Mouse (Mus musculus) frontal cortex, postnatal 10 days (tissue): Measurements from ENCODE around the gene Sema5b.

Experiments
- DNase-seq, 2 experiments: peaks; one replicate each; pipeline ENCODE4 v3.0.0; 2022; ENCODE audit warnings: low spot score in 2 of 2, mixed read lengths in 1 of 2

Sema5b gene

GRCm38 (mm10) chr16:35592274-35593065 is 51.5 kb downstream of the Sema5b start:
- peak in 1 of 2 experiments; percentile 44 for DNase-seq

GRCm38 (mm10) chr16:35593474-35593873 is 52.5 kb downstream of the Sema5b start:
- DNase-seq, result no peak

DNA sequence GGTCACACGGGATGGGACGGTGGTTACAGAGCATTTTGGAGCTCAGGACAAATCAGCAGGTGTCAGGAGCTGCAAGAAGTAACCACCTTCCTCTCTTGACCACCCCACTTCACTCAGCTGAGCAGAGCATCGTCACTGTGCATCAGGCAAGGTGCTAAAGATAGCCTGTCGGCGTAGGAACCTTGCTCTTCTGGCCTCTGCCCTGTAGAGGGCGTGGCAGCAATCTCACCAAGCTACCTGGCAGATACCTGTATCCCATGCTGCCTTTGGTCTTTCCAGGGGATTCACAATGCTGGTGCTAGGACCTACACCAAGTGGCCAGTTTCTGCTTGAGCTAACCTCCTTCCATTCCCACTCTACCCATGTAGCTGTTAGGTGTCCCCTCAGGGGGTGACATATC is 55.3 kb downstream of the Sema5b start:
- no peak for DNase-seq

- DNase-seq, result no peak
Observed at GRCm38 (mm10) chr16:35596661-35597350, 55.9 kb downstream of the Sema5b start.

DNA sequence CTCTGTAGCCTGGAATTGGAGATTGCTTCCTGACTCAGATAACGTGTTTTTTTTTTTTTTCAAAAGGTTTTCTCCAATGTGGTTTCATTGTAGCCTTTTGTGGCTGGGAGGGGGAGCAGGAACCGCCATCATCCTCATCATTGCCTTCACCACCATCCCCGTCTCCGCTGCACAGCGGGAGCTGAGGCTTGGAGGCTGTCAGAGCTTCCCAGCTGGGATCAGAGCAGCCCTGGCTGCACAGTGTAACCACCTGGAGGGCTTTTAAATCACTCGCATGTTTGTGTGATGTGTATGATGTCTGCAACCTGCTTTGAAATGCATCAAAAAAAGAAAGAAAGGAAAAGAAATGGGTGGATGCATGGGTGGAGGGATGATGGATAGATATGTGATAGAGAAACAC is 57.0 kb downstream of the Sema5b start:
- DNase-seq, result no peak

DNA sequence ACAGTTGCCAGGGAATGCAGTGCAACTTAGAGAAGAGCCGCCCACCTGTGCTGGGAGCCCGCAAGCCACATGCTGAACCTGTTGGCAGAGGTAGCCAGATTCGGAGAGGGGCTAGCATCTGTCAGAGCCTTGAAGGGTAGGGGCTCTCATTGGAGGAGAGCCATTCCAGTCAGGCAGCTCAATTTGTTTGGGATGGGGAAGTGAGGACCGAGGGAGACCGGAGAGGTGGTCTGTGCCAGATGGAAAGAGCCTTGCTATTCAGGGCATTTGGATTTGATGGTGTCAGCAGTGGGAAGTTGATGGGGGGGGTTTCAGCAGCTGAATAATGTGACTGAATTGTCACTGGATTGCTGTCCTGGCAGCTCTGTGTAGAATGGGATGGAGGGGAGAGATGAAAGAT is 57.9 kb downstream of the Sema5b start:
- DNase-seq, result no peak

- DNase-seq, result no peak
Observed at GRCm38 (mm10) chr16:35600282-35600681, 59.3 kb downstream of the Sema5b start.

- no peak for DNase-seq
Observed at GRCm38 (mm10) chr16:35601426-35601825, 60.5 kb downstream of the Sema5b start.

DNA sequence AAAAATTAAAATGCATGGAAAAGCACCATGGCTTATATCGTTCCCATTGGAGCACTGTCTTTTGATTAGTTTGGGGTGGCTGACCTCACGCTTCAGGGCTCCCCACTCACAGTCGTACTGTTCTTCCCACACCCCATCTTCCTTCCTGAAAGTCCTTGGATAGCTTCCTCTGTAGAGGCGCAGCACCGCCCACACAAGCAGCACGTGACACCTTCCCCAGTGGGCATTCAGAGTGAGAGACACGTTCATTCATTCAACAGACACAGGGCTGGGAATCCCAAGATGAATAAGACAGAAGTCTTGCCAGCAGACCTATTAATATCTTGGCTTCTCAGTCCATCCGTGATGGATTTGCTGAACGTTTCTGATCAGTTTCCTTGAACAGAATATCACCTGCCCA is 61.6 kb downstream of the Sema5b start:
- DNase-seq, result no peak

DNA sequence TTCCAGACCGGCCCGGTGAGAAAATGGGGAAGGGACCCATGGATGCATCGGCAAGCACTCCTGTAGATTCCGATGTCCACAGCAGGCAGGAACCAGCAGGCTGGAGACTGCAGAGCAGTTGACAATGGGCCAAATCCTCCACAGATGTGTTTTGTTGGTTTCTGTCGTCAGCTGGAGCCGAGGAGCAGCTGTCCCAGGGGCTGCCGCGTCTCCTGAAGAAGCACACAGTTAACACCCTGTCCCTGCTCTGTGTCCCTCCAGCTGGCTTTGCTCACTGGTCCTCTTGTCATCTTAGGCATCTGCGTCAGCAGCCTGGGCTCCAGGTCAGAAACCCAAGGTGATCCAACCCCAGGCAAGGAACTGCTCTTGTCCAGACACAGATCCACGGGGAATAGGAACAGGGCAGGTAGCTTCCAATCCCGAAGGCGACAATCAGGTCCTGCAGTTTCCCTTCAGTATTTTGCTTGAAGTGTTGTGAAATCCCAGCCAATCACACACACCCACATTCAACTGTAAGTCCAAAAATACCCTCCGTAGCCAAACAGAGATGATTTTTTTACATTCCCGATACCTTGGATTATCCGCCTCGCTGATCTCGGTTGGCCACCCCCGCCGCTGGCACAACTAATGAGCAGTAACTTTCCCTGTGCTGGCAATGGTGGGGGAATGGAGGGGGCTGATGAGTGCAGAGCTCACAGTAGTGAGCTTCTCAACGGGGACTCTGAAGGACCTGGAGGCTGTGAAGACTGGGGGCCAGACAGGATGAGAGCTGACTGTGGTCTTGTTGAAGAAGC is 63.0 kb downstream of the Sema5b start:
- DNase-seq, result peak in 1 of 2 experiments; percentile 55

DNA sequence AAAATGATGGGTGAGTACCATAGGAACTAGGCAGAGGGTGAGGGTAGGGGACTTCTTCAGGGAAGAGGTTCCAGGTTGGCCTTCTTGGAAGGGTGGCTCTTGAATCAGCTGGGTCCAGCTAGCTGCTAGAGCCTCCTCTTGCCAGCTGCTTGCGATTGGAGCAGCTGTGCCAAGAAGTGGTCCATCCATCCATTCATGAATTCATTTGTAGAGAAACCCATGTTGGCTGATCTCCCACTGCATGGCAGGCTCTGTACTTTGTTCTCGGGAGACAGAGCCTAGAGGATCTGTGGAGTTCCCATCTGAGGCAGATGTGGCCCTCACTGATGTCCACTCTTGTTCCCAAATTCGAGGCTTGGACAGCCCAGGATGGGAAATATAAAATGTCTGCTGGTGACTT is 66.3 kb downstream of the Sema5b start:
- DNase-seq, result no peak

- DNase-seq, result no peak
Observed at GRCm38 (mm10) chr16:35608244-35608643, 67.3 kb downstream of the Sema5b start.

DNA sequence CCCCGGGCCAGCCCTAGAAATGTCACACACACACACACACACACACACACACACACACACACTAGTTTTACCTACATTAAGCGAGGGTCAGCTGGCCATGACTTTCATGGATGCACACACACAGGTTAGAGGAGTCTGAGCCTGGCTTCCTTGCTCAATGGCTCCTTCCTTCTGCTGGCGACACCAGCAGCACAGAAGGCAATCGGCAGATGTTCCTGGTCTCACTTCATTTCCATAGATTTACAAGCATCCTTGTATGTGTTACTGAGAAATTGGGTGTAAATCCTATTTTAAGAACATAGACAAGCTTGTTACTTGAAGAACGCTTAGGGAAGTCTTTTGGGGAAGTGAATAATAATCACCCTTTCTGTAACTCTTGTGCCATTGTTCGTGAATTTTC is 68.6 kb downstream of the Sema5b start:
- DNase-seq, result no peak

- peak in 1 of 2 experiments; percentile 49 for DNase-seq
Observed at GRCm38 (mm10) chr16:35613851-35614804, 73.2 kb downstream of the Sema5b start.

DNA sequence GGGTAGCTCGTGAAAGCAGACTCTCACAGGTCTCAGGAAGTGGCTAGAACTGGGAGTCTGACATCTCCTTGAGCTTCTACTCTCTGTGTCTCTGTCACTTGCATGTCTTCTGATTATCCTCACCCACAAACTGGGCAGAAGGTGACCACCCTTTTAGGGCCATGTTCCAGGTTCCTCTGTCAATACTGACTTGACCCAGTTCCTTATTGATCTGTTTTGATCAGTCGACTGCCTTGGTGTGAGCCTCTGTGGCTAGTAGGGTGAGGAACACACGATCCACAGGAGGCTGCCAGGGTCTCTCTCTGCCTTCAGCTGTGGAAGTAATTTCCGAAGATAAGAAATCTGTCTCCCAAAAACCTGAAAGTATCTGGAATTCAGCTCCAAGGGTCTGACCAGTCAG is 76.8 kb downstream of the Sema5b start:
- no peak for DNase-seq

DNA sequence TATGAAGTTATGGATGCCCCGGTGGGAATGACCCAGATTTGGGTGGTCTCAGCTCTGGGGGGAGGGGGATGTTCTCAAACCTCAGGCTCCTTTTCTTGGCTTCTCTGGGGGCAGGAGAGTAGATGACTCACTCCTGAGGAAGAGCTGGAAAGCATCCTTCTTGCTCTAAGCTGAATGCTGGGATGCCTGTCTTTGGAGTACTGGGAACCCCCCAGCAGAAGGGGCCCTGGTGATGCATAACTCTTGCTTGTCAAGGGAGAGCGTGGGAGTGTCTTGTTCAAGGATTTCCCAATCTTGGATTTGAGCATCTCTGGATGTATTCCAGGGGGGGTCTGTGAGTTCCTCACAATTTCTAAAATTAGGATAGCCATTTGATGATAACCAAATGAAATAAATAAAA is 82.1 kb downstream of the Sema5b start:
- DNase-seq, result peak in 1 of 2 experiments; percentile 38

DNA sequence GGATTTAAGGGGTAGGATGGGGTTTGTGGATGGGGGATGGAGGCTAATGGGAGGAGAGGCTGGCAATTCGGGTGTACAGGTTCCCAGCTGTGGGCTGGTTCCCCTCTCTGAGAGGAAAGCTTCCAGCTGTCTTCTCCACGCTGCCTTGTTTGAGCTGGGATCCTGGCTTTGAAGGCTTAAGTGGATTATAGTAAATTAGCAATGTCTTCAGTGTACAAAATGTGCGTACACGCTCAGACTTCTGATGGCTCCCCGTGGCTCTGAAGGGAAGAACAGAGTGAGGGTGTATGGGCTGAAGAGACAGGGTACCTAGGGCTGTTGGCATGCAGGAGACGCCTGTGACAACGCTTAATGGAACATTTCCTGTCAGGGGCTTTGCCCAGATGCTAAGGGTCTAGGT is 83.0 kb downstream of the Sema5b start:
- DNase-seq, result no peak

DNA sequence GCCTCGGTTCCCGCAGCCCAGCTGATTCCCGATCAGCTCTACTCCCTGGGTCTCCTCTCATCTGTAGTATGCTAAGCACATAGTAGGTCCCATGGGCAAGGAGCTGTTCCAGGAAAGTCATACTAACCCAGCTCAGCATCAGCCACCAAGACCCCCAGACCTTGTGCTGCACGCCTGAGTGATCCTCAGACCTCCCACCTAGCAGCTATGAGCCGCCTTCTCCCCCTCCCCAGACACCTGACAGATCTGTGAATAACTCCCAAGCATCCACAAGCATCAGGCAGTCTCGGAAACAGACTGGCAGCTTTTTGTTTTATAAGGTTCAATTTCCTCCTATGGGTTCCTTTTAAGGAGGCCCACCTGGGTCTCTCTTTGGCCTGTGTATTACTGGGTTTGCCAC is 83.9 kb downstream of the Sema5b start:
- DNase-seq, result no peak

- DNase-seq, result no peak
Observed at GRCm38 (mm10) chr16:35625286-35626020, 84.5 kb downstream of the Sema5b start.

DNA sequence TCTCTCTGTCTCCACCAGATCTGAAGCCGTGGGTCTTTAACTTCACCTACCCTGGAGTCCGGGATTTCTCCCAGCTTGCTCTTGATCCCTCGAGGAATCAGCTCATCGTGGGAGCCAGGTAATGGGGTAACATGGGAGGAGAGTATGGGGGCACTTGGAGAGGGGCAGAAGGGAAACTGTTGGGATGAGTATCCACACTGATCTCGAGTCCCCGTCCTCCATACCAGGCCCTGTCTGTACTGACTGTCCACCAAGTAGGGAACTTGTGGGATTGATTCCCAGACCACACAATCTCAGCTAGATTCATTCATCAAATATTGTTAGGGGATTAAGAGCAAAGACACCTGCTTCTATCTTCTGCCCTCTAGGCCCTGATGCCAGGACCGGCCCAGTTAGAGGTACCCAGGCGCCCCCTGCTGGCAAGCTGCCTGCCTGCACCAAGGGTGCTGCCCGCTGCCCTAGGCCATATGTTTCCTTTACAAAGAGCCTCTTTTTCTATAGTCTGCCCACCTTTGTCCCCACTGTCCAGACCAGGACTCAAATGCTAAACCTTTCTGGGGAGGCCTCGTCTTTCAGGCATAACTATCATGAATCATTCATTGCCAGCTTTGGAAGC is 87.2 kb downstream of the Sema5b start:
- DNase-seq, result peak in 1 of 2 experiments; percentile 65
